Mouse (Mus musculus) neural tube, embryonic 14.5 days (tissue): ENCODE results near the gene C2cd5. TPM values are rescaled to one million over a fixed set of nuclear protein-coding genes. Genes with fewer than 3 reads are reported as not detected.
A peak's percentile ranks its signal among the peaks of the same experiment; 100 is the strongest.

Experiments used
- ATAC-seq: fragments of 200-750 bp; cut with Nextera tagmentation; 2 replicates; pipeline ENCODE4 v1.8.0; 2017; ENCODE audit warnings: low read depth, mild to moderate bottlenecking, moderate TSS enrichment, moderate library complexity
- H3K27ac ChIP-seq: fragments of 300-500 bp; sonication (generic); 2 replicates; pipeline ENCODE4 v1.5.1; 2014; ENCODE audit warnings: low read depth, mild to moderate bottlenecking, control low read depth, low read length, moderate library complexity, mixed read lengths
- H3K27me3 ChIP-seq: fragments of 300-500 bp; sonication (generic); 2 replicates; pipeline ENCODE4 v1.6.1; 2014; ENCODE audit warnings: low read length; ENCODE audit not compliant: control insufficient read depth, insufficient read depth
- H3K36me3 ChIP-seq: fragments of 300-500 bp; sonication (generic); 2 replicates; pipeline ENCODE4 v1.6.1; 2014; ENCODE audit warnings: low read length, mixed read lengths; ENCODE audit not compliant: control insufficient read depth, insufficient read depth
- H3K4me1 ChIP-seq: fragments of 300-500 bp; sonication (generic); 2 replicates; pipeline ENCODE4 v1.6.1; 2014; ENCODE audit warnings: low read length; ENCODE audit not compliant: control insufficient read depth, insufficient read depth
- H3K4me2 ChIP-seq: fragments of 300-500 bp; sonication (generic); 2 replicates; pipeline ENCODE4 v1.6.1; 2014; ENCODE audit warnings: mild to moderate bottlenecking, low read depth, low read length, control low read depth
- H3K4me3 ChIP-seq: fragments of 300-500 bp; sonication (generic); 2 replicates; pipeline ENCODE4 v1.5.1; 2014; ENCODE audit warnings: low read depth, low read length, control low read depth, mixed read lengths
- H3K9ac ChIP-seq: fragments of 300-500 bp; sonication (generic); replicated peaks from 2 replicates; pipeline ENCODE4 v1.6.1; 2014; ENCODE audit warnings: low read depth, mild to moderate bottlenecking, control low read depth, low read length, mixed read lengths
- H3K9me3 ChIP-seq: fragments of 300-500 bp; sonication (generic); 2 replicates; pipeline ENCODE4 v1.6.1; 2016; ENCODE audit warnings: low read length; ENCODE audit not compliant: control insufficient read depth
- WGBS: fragments of 180-500 bp; shearing (Covaris S2); extraction: QIAGEN DNeasy Blood & Tissue Kit; methylation state at CpG from one replicate; pipeline ENCODE4 v1.1.7; 2014; 5-methylcytosine and 5-hydroxymethylcytosine counted together
- polyA plus RNA-seq: library from polyadenylated mRNA; unstranded; fragments of >200 nt; fragmentation: Nextera tagmentation; extraction: Ambion mirVana; gene quantifications from 2 replicates; pipeline ENCODE4 v1.2.1, GENCODE M21; 2014

C2cd5 gene
- polyA plus RNA-seq, 1 experiment from 2014 or later, result 60.7 TPM

GRCm38 (mm10) chr6:143004801-143005200, 95.1 kb downstream of the C2cd5 start:
- ATAC-seq, result no peak
- Histone ChIP-seq H3K27me3 (no peaks in the 10 kb centered on the region), H3K4me3 (no peak overlapping the region), H3K36me3 (no peaks in the 10 kb centered on the region), H3K9me3 (no peaks in the 10 kb centered on the region), H3K4me2 (no peak overlapping the region), H3K27ac (no peak overlapping the region), H3K9ac (no peak overlapping the region), H3K4me1 (no peaks in the 10 kb centered on the region)
- WGBS, result 80% methylated on average over 9 of the region's 9 CpGs

- Histone ChIP-seq H3K9ac (no peak overlapping the region), H3K4me2 (no peak overlapping the region), H3K4me3 (no peak overlapping the region), H3K4me1 (peaks cover 9% of the 10 kb centered on the region; the same call in 1 of the 2 replicates), H3K27ac (no peak overlapping the region), H3K9me3 (no peaks in the 10 kb centered on the region), H3K27me3 (no peaks in the 10 kb centered on the region), H3K36me3 (no peaks in the 10 kb centered on the region)
- ATAC-seq, result peak; percentile 52; the same call in 1 of the 2 replicates
- 61% methylated on average over 12 of the region's 12 CpGs for WGBS
These were observed 101.5 kb downstream of the C2cd5 start for GRCm38 (mm10) chr6:142998221-142998999.

DNA sequence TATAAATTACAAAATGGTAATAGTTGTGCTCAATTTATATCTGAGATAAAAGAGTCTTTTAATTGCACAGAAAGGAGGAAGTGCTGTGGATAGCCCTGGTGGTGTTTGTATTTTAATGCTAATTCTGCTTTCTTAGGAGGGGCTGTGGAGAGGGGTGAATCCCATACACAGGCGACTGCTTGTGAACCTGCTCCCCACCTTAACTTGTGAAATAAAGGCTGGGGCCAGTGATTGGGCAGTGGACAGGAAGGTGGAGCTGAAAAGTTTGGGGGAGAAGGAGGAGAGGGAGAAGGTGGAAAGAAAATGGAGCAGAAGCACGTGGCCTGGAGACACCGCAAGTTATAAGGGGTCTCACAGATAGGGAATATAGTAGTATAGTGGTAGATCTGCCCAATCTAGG, 103.1 kb downstream of the C2cd5 start:
- no peak for ATAC-seq
- no peaks in the 10 kb centered on the region for H3K27me3 ChIP-seq
- no peaks in the 10 kb centered on the region for H3K36me3 ChIP-seq
- H3K27ac ChIP-seq, result no peak overlapping the region
- no peak overlapping the region for H3K4me3 ChIP-seq
- peaks cover 9% of the 10 kb centered on the region for H3K4me1 ChIP-seq
- WGBS, result 72% methylated on average over 3 of the region's 3 CpGs
- H3K9me3 ChIP-seq, result no peaks in the 10 kb centered on the region
- H3K9ac ChIP-seq, result no peak overlapping the region
- H3K4me2 ChIP-seq, result no peak overlapping the region

DNA sequence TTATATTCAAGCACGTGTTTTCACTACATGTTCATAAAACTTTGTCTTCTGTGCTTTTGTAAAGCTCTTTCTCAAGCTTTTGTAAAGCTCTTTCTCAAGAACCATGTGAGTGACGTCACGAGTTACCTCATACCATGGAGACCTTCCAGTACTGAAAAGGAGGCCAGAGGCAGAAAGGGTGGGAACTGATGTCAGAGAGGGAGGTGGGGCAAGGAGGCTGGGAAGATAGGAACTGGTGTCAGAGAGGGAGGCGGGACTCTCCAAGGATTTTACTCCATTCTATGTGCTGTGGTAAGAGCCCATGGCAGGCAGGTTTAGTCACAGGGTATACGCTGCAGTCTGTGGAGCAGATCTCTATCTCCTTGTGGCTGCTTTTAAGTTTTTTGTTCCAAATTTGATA, 104.4 kb downstream of the C2cd5 start:
- Histone ChIP-seq H3K27ac (no peak overlapping the region), H3K27me3 (no peaks in the 10 kb centered on the region), H3K9ac (no peak overlapping the region), H3K4me2 (no peak overlapping the region), H3K4me3 (no peak overlapping the region), H3K9me3 (no peaks in the 10 kb centered on the region), H3K36me3 (no peaks in the 10 kb centered on the region), H3K4me1 (peaks cover 9% of the 10 kb centered on the region)
- WGBS, result 72% methylated on average over 5 of the region's 5 CpGs
- no peak for ATAC-seq

- Histone ChIP-seq H3K36me3 (no peaks in the 10 kb centered on the region), H3K9me3 (no peaks in the 10 kb centered on the region), H3K4me3 (no peak overlapping the region), H3K27ac (no peak overlapping the region), H3K9ac (no peak overlapping the region), H3K4me2 (no peak overlapping the region), H3K27me3 (no peaks in the 10 kb centered on the region), H3K4me1 (peaks cover 9% of the 10 kb centered on the region)
- WGBS, result 51% methylated on average over 7 of the region's 7 CpGs
- ATAC-seq, result no peak
These were observed 105.1 kb downstream of the C2cd5 start for GRCm38 (mm10) chr6:142994821-142995220.

DNA sequence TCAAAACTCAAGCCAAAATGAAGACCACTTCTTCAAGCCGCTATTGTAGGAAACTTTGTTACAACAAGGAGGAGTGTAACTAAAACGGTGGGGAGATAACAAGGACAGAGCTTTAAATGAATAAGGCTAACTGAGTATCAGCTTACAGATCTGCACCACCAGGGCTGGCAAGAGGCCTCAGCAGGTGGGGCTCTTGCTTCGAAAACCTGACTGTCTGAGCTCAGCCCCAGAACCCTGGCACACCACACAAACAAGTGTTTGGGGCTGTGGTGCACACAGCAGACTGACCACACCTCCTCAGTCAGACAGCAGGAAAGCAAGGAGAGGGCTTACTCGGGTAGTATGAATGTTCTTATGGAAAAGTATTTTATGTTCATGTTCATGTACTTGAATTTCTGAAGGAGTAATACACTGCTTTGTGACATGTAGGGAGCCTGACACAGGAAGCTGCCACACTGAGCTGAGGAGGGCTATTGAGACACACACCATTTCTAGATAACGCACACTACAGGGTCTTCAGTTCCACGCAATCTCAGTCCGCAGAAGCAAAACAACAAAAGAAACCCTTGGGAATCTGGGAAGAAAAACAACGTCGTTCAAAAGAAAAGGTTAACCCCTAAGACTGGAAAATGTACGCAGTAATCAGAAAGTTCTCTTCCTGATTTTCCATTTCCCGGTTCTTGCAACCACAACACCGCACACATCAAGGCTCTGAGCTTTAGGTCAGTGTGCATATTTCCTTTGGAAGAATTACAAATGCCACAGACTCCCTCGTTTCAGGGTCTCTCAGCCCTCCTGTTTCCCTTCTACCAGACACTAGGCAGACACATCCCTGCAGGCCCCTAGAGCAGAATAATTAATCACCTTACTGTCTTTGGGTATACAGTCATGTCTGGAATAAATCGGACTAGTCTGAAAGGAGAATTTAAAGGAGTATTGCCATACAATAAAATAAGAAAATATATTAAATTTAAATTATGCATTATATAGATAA, 105.9 kb downstream of the C2cd5 start:
- Histone ChIP-seq H3K36me3 (no peaks in the 10 kb centered on the region), H3K4me2 (no peak overlapping the region), H3K27ac (no peak overlapping the region), H3K4me3 (no peak overlapping the region), H3K9ac (no peak overlapping the region), H3K27me3 (no peaks in the 10 kb centered on the region), H3K4me1 (peaks cover 9% of the 10 kb centered on the region), H3K9me3 (no peaks in the 10 kb centered on the region)
- ATAC-seq, result no peak
- 25% methylated on average over 14 of the region's 14 CpGs for WGBS

DNA sequence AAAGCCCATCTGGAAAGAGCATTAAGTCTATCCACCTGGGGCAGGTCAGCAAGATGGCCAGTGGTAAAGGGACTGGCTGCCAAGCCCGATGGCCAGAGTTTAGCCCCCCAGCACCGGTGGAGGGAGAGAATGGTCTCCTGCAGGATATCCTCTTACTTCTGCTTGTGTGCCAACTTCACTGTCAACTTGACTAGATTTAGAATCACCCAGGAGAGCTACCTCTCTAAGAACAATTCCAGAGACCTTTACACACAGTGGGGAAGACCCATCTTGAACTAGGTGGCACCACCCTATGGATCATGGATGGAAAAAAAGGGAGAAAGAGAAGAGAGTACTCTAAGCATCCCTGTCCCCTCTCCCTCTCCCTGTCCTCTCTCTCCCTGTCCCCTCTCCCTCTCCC, 107.0 kb downstream of the C2cd5 start:
- 66% methylated on average over 2 of the region's 2 CpGs for WGBS
- Histone ChIP-seq H3K27ac (no peak overlapping the region), H3K4me3 (no peak overlapping the region), H3K4me2 (no peak overlapping the region), H3K9ac (no peak overlapping the region), H3K4me1 (peaks cover 7% of the 10 kb centered on the region), H3K36me3 (no peaks in the 10 kb centered on the region), H3K27me3 (no peaks in the 10 kb centered on the region), H3K9me3 (no peaks in the 10 kb centered on the region)
- ATAC-seq, result no peak

DNA sequence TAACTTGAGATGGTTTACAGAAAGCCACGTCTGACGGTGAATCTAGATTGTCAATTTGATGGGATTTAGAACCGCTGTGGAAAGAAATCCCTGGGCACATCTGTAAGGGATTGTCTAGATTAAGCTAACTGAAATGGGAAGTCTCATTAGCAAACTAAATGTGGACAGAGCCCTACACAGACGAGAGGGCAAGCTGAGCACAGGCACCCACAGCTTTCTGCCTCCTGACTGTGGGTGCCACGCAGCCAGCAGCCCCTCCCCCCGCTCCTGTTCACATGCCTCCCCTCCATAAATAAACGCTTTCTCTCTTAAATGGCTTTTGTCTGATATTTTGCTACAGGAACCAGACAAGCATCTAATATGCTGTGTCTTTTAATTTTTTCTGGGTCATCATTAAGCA, 107.8 kb downstream of the C2cd5 start:
- Histone ChIP-seq H3K4me2 (no peak overlapping the region), H3K27me3 (no peaks in the 10 kb centered on the region), H3K36me3 (no peaks in the 10 kb centered on the region), H3K4me3 (no peak overlapping the region), H3K4me1 (peaks cover 7% of the 10 kb centered on the region), H3K9me3 (no peaks in the 10 kb centered on the region), H3K27ac (peak overlapping the region; percentile 49; the same call in 1 of the 2 replicates), H3K9ac (no peak overlapping the region)
- no peak for ATAC-seq
- WGBS, result 43% methylated on average over 7 of the region's 7 CpGs
